Mouse (Mus musculus) lung, adult 2 months (tissue): ENCODE measurements around the gene Mtrex.

ENCODE experiments used
- CTCF ChIP-seq: fragments of 200-500 bp; IDR thresholded peaks from 2 replicates; pipeline ENCODE4 v1.5.1; 2011; ENCODE audit warnings: mild to moderate bottlenecking, low read length, control low read depth; ENCODE audit not compliant: insufficient read depth
- POLR2A ChIP-seq: fragments of 200-500 bp; IDR thresholded peaks from 2 replicates; pipeline ENCODE4 v1.6.1; 2011; ENCODE audit warnings: low read depth, mild to moderate bottlenecking, control low read depth, low read length, borderline replicate concordance; ENCODE audit errors: extremely low read depth

GRCm38 (mm10) chr13:112861825-112862306 is 65.3 kb downstream of the Mtrex start:
- no peak for TF ChIP-seq POLR2A
- no peak for TF ChIP-seq CTCF
